Mouse (Mus musculus): ENCODE results near the gene Zfp429. TPM values are rescaled to one million over a fixed set of nuclear protein-coding genes. Genes with fewer than 3 reads are reported as not detected.
A peak's percentile ranks its signal among the peaks of the same experiment; 100 is the strongest.
"Not testable (repeated sequence)": the region's sequence is repeated elsewhere in the genome, so short reads cannot be mapped to it uniquely, and the experiment has no call there.

The Zfp429 gene
- polyA plus RNA-seq, 1 experiment from 2014 or later: 1.7 TPM

DNA sequence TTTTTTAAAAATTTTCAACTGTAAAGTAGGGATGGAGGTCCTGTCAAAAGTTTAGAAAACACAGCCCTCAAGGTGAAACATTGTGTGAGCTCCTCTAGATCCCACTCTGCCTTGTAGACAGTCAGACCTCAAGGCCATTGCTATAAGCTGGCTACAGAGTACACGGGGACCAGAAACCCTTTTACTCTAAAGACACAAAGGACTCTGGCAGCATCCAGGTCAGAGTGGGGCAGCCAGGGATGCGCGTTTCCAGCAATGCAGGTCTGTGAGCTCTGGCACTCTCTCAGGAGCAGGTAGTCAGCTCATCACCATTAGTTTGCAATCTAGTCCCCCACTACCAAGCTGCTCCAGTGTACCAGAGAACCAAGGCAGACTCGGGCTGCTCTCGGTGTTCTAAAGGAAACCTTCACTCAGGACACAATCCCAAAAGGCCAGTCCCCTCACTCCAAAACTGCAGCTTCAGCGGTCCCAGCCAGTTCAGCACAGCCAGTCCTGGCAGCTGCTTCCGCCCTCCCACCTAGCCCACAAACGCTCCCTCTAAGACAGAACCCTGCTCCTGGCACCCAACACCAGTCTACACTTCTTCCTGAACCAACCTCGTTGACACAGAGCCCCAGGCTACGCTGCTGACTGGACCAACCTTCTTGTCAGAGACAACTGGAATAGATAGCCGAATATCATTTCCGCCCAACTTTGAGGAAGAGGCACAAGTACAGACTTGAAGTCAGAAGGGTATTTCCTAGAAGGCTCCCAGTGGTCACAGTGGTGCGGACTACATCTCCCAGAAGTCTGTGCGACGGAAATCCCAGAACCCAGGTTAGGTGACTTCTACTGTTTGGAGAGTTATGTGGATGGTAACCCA, 24.3 kb downstream of the Zfp429 start, which contains the start of the genes Gm28041 and Zfp456:
Gene Gm28041, minus strand, starts transcription at position 684 of the 862 bp plus-strand sequence.
Gene Zfp456, minus strand, starts transcription at position 761 of the 862 bp plus-strand sequence.
- H3K4me1 ChIP-seq (replicated peaks); H3K9me3 ChIP-seq (replicated peaks); H3K36me3 ChIP-seq; H3K27me3 ChIP-seq: not testable (repeated sequence)
- DNase-seq (peak; percentile 34), ATAC-seq (ENCODE audit: low read depth) (peak; percentile 95)
- Histone ChIP-seq H3K27ac (peak within 1 kb of the TSS; percentile 39; the same call in 1 of the 2 replicates), H3K4me3 (replicated peaks) (peak within 1 kb of the TSS; percentile 64), H3K9ac (peak within 1 kb of the TSS; percentile 69), H3K4me2 (peak within 1 kb of the TSS; percentile 70)
- WGBS (ENCODE audit: insufficient replicate concordance): 11% methylated on average over 15 of the region's 15 CpGs

DNA sequence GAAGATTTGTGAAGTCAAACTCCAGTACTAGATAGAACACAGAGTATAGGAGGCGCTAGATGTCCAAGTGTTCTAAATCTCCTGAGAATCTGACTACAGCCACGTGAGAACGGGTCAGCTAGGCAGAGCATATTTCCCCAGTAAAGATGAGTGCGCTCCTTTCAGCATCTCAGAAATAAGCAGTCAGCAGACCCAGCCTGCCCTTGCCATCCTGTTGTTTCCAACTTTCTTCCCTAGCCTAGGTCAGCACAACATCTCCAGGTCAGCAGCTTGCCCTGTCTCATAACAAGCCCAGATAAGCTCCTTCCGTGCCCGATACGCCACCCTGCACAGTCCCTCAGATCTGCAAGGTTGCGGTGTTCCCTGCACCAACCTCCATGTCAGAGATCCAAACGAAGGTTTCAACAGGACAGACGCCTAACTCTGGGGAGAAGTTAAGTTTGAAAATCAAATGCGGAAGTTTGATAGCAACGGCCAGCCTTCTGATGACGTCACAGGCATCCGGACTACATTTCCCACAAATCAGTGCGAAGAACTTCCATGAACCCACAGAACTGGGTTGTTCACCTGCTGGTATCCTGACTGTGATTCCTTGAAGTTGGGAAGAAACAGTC, 39.4 kb downstream of the Zfp429 start, which contains the start of the genes Gm28044 and Zfp953:
Gene Gm28044, minus strand, starts transcription at position 406 of the 614 bp plus-strand sequence.
Gene Zfp953, minus strand, starts transcription at position 475 of the 614 bp plus-strand sequence.
- Histone ChIP-seq H3K9ac (peak within 1 kb of the TSS; percentile 79), H3K9me3 (replicated peaks) (no peaks in the 10 kb centered on the region), H3K27me3 (no peaks in the 10 kb centered on the region), H3K36me3 (no peaks in the 10 kb centered on the region), H3K4me3 (replicated peaks) (peak within 1 kb of the TSS; percentile 80), H3K4me1 (replicated peaks) (peaks cover 19% of the 10 kb centered on the region), H3K27ac (peak within 1 kb of the TSS; percentile 58), H3K4me2 (peak within 1 kb of the TSS; percentile 68)
- ATAC-seq (ENCODE audit: low read depth) (peak; percentile 84), DNase-seq (peak; percentile 68)
- whole genome bisulfite sequencing (ENCODE audit: insufficient replicate concordance): under 1% methylated on average over 15 of the region's 15 CpGs

- no peak overlapping the region for H3K4me2 ChIP-seq
- DNase-seq: no peak
- no peaks in the 10 kb centered on the region for H3K36me3 ChIP-seq
- H3K27ac ChIP-seq: no peak overlapping the region
- no peaks in the 10 kb centered on the region for H3K9me3 ChIP-seq (replicated peaks)
- H3K9ac ChIP-seq: no peak overlapping the region
- no peak overlapping the region for H3K4me3 ChIP-seq (replicated peaks)
- no peaks in the 10 kb centered on the region for H3K4me1 ChIP-seq (replicated peaks)
- H3K27me3 ChIP-seq: no peaks in the 10 kb centered on the region
- ATAC-seq (ENCODE audit: low read depth): no peak
Measured at GRCm38 (mm10) chr13:67351854-67352253, 47.8 kb downstream of the Zfp429 start.

DNA sequence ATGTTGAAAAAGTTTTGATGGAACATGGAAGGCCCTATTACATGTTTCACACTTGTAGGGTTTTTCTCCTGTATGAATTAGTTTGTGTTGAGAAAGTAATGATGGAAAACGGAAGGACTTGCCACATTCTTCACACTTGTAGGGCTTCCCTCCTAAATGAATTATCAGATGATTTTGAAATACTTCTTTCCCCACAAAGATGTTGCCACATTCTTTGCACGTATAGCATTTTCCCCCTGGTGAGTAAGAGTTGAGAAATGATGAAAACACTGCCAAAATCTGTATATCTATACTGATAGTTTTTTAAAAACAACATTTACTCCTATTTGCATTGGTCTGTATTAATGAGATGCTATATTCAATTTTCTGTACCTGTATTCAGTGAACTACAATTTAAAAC, 56.2 kb downstream of the Zfp429 start:
- Histone ChIP-seq H3K9me3 (replicated peaks) (no peaks in the 10 kb centered on the region), H3K4me1 (replicated peaks) (no peaks in the 10 kb centered on the region), H3K9ac (no peak overlapping the region), H3K27ac (no peak overlapping the region), H3K36me3 (peaks cover 21% of the 10 kb centered on the region), H3K4me3 (replicated peaks) (no peak overlapping the region), H3K27me3 (no peaks in the 10 kb centered on the region), H3K4me2 (no peak overlapping the region)
- DNase-seq (no peak), ATAC-seq (ENCODE audit: low read depth) (no peak)
- WGBS (ENCODE audit: insufficient replicate concordance): 74% methylated on average over 2 of the region's 2 CpGs

Other genes with a start within 250 kb of the Zfp429 start
- 1.7 and 1.9 TPM in 2 replicates for gene Rsl1, start 226.6 kb downstream of the Zfp429 start, polyA plus RNA-seq (2015; fragmentation: Nextera tagmentation; extraction: Ambion mirVana)
- gene Zfp455, start 205.3 kb downstream of the Zfp429 start, polyA plus RNA-seq (2015; fragmentation: Nextera tagmentation; extraction: Ambion mirVana): 0.43 and 0.46 TPM in 2 replicates
- 0.41 and 0.46 TPM in 2 replicates for gene Zfp458, start 121.4 kb downstream of the Zfp429 start, polyA plus RNA-seq (2015; fragmentation: Nextera tagmentation; extraction: Ambion mirVana)
- 0.10 and 0.14 TPM in 2 replicates for gene Zfp457, start 93.3 kb downstream of the Zfp429 start, polyA plus RNA-seq (2015; fragmentation: Nextera tagmentation; extraction: Ambion mirVana)
- 0.86 and 1.2 TPM in 2 replicates for gene Zfp595, start 67.2 kb downstream of the Zfp429 start, polyA plus RNA-seq (2015; fragmentation: Nextera tagmentation; extraction: Ambion mirVana)
- 0.30 and 0.63 TPM in 2 replicates for gene Gm28044, start 39.3 kb downstream of the Zfp429 start, polyA plus RNA-seq (2015; fragmentation: Nextera tagmentation; extraction: Ambion mirVana)
- gene Zfp953, start 39.2 kb downstream of the Zfp429 start, polyA plus RNA-seq (2015; fragmentation: Nextera tagmentation; extraction: Ambion mirVana): 0.61 and 0.79 TPM in 2 replicates
- 0.27 TPM in 1 of 2 replicates, not detected in the other for gene Gm28041, start 24.1 kb downstream of the Zfp429 start, polyA plus RNA-seq (2015; fragmentation: Nextera tagmentation; extraction: Ambion mirVana)
- 0.48 and 0.61 TPM in 2 replicates for gene Zfp456, start 24.0 kb downstream of the Zfp429 start, polyA plus RNA-seq (2015; fragmentation: Nextera tagmentation; extraction: Ambion mirVana)
- 0.13 and 0.18 TPM in 2 replicates for gene Zfp459, start 21.6 kb upstream of the Zfp429 start, polyA plus RNA-seq (2015; fragmentation: Nextera tagmentation; extraction: Ambion mirVana)
- gene Zfp874a, start 51.8 kb upstream of the Zfp429 start, polyA plus RNA-seq (2015; fragmentation: Nextera tagmentation; extraction: Ambion mirVana): 5.2 and 6.4 TPM in 2 replicates
- gene Zfp874b, start 84.4 kb upstream of the Zfp429 start, polyA plus RNA-seq (2015; fragmentation: Nextera tagmentation; extraction: Ambion mirVana): 3.3 and 3.8 TPM in 2 replicates
- 3.1 and 3.3 TPM in 2 replicates for gene Zfp58, start 100.7 kb upstream of the Zfp429 start, polyA plus RNA-seq (2015; fragmentation: Nextera tagmentation; extraction: Ambion mirVana)
- gene Gm26965, start 126.3 kb upstream of the Zfp429 start, polyA plus RNA-seq (2015; fragmentation: Nextera tagmentation; extraction: Ambion mirVana): not detected in 2 replicates
- gene Zfp87, start 126.4 kb upstream of the Zfp429 start, polyA plus RNA-seq (2015; fragmentation: Nextera tagmentation; extraction: Ambion mirVana): 8.4 and 9.1 TPM in 2 replicates
- 5.1 and 5.9 TPM in 2 replicates for gene Zfp748, start 154.0 kb upstream of the Zfp429 start, polyA plus RNA-seq (2015; fragmentation: Nextera tagmentation; extraction: Ambion mirVana)
- gene Zfp729b, start 209.9 kb upstream of the Zfp429 start, polyA plus RNA-seq (2015; fragmentation: Nextera tagmentation; extraction: Ambion mirVana): 1.3 and 1.9 TPM in 2 replicates
- 0.13 TPM in 1 of 2 replicates, not detected in the other for gene Gm49345, start 237.9 kb upstream of the Zfp429 start, polyA plus RNA-seq (2015; fragmentation: Nextera tagmentation; extraction: Ambion mirVana)
- gene Zfp729a, start 238.0 kb upstream of the Zfp429 start, polyA plus RNA-seq (2015; fragmentation: Nextera tagmentation; extraction: Ambion mirVana): 0.71 and 1.2 TPM in 2 replicates